Mouse (Mus musculus) megakaryocyte, embryonic 14.5 days (primary cell): ENCODE results near the gene Tyrobp. TPM values are rescaled to one million over a fixed set of nuclear protein-coding genes. Genes with fewer than 3 reads are reported as not detected.
A peak's percentile ranks its signal among the peaks of the same experiment; 100 is the strongest.

Experiments used
- H3K27me3 ChIP-seq: replicated peaks from 2 replicates; pipeline ENCODE3; 2012; ENCODE audit warnings: inconsistent platforms
- H3K36me3 ChIP-seq: replicated peaks from 2 replicates; pipeline ENCODE3; 2012; ENCODE audit warnings: low read length, inconsistent platforms, mixed read lengths
- H3K4me1 ChIP-seq: 2 replicates; pipeline ENCODE4 v1.6.1; 2012; ENCODE audit warnings: inconsistent platforms
- H3K4me3 ChIP-seq: replicated peaks from 2 replicates; pipeline ENCODE3; 2012; ENCODE audit warnings: moderate library complexity, mild to moderate bottlenecking, inconsistent platforms
- H3K9me3 ChIP-seq: 2 replicates; pipeline ENCODE4 v1.6.1; 2012; ENCODE audit warnings: inconsistent platforms
- FLI1 ChIP-seq: IDR thresholded peaks from 2 replicates; pipeline ENCODE4 v1.6.1; 2012; ENCODE audit warnings: low read length, inconsistent platforms, mixed read lengths
- GATA1 ChIP-seq: IDR thresholded peaks from 3 replicates; pipeline ENCODE4 v1.6.1; 2012; ENCODE audit warnings: mixed read lengths, low read length, inconsistent platforms, borderline replicate concordance
- polyA plus RNA-seq: library from polyadenylated mRNA; stranded (reverse); fragments of >175 nt; gene quantifications from 2 replicates; pipeline ENCODE4 v1.2.3, GENCODE M21; 2012; ENCODE audit warnings: low replicate concordance; ENCODE audit not compliant: insufficient read depth

Tyrobp gene
- polyA plus RNA-seq, result 20.9 and 273 TPM in 2 replicates

DNA sequence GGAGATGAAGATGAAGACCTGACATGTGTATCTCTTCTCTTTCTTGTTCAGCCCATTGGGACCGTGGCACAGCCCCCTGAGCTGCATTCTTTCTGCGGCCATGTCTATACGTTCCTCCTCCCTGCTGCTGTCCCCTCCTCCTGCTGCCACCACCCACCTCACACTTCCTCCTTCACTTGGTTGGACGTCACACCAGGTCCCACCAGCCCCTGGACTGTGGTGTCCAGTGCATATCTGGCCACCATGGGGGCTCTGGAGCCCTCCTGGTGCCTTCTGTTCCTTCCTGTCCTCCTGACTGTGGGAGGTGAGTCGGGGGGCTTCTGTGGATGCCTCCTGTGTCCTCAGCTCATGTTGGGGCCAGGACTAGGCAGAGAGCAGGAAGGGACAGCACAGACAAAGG is at the start of gene Tyrobp:
Gene Tyrobp, plus strand, starts transcription at position 165 of the 400 bp plus-strand sequence.
- peaks cover 78% of the 10 kb centered on the region for H3K4me1 ChIP-seq
- TF ChIP-seq FLI1, result no peak
- TF ChIP-seq GATA1, result no peak

DNA sequence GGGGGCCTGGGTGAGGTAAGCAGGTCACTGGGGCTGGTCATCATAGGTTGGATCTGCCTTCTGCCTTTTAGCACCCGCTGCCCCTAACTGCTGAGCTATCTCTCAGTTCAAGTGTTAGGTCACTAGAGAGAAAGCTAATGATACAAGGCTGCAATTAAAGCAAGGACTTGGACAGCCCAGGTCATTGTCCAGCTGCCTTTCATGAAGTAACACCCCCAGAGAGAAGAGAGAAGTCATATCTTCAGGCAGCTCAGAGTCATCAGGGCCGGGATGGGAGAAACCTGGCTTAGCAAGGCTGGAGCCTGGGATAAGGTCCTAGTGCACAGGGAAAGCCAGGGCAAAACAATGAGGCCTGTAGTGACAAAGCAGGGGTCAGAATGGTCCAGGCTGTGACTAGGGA is 46.1 kb upstream of the Tyrobp start:
- peaks cover 70% of the 10 kb centered on the region for H3K27me3 ChIP-seq
- H3K4me1 ChIP-seq, result peaks cover 3% of the 10 kb centered on the region; the same call in 1 of the 2 replicates
- TF ChIP-seq GATA1 (no peak), FLI1 (no peak)
- no peaks in the 10 kb centered on the region for H3K9me3 ChIP-seq
- no peak overlapping the region for H3K4me3 ChIP-seq
- H3K36me3 ChIP-seq, result no peaks in the 10 kb centered on the region

More for the DNA sequence above, at the start of gene Tyrobp:
- Histone ChIP-seq H3K36me3 (no peaks in the 10 kb centered on the region), H3K9me3 (0 out of 2 replicates have a peak, but pooled peaks cover 2% of the 10 kb centered on the region), H3K4me3 (peak within 1 kb of the TSS; percentile 82), H3K27me3 (no peaks in the 10 kb centered on the region)

DNA sequence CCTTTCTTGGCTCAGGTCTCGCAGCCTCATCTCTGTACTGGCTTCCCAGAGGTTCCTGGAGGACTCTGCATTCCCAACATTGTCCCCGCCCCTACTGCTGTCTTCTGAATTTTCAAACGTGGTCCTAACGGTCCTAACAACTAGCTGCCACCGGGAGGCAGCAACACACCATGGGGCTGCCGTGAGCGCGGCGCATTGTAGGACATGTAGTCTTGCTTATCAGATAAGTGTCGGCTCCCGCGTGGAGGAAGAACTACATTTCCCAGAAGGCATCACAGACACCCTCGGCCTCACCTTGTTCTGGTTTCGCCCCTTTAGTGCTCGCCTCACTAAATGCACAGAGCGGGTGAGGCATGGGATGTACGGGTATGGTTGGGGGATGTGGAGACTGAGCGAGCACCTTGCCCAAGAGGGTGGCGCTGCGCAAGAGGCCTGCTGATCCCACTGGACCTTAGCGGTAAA is 40.0 kb upstream of the Tyrobp start:
- no peaks in the 10 kb centered on the region for H3K9me3 ChIP-seq
- peak; percentile 100 for TF ChIP-seq GATA1
- TF ChIP-seq FLI1, result no peak
- peaks cover 13% of the 10 kb centered on the region for H3K4me1 ChIP-seq
- peak overlapping the region; percentile 96 for H3K4me3 ChIP-seq
- H3K36me3 ChIP-seq, result no peaks in the 10 kb centered on the region
- peaks cover 24% of the 10 kb centered on the region for H3K27me3 ChIP-seq

DNA sequence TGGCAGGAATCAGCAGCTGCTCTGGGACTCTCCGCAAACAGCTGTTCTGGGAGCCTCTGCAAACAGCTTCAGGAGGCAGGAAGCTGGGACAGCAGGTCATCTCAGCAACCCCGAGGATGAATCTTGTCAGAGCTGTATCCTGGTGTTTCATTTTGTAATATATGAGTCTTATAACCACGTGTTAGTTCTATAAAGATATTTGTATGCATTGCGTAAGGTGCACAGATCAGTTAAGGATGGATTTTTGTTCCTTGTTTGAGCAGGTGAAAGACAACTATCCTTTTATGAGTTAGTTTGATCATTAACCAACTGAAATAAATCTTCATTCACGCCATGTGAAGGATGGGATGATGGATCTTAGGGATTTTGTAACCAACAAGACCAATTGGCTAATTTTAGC is 33.5 kb upstream of the Tyrobp start:
- no peak overlapping the region for H3K4me3 ChIP-seq
- no peaks in the 10 kb centered on the region for H3K27me3 ChIP-seq
- TF ChIP-seq GATA1 (no peak), FLI1 (no peak)
- no peaks in the 10 kb centered on the region for H3K36me3 ChIP-seq
- peaks cover 6% of the 10 kb centered on the region for H3K9me3 ChIP-seq
- H3K4me1 ChIP-seq, result peaks cover 31% of the 10 kb centered on the region

DNA sequence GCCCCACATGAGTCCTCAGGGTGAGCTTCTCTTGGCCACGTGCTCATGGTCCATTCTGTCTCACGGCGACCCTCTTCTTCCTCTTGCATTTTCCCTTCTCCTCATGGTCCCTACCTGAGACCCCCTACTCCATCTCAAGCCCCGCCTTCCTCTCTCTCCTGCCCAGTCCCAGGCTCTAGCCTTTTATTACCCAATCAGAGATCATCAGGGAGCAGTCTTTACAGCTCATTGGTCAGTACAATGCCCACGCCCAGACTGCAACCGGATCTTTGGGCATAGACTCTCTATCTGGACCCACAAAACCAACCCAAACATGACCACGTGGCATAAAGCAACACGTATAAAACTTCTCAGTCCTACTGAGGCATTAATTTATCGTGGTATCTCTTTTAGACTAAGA is 29.5 kb upstream of the Tyrobp start:
- no peaks in the 10 kb centered on the region for H3K27me3 ChIP-seq
- peaks cover 28% of the 10 kb centered on the region for H3K4me1 ChIP-seq
- H3K9me3 ChIP-seq, result peaks cover 6% of the 10 kb centered on the region
- H3K36me3 ChIP-seq, result no peaks in the 10 kb centered on the region
- TF ChIP-seq GATA1 (no peak), FLI1 (no peak)
- no peak overlapping the region for H3K4me3 ChIP-seq

DNA sequence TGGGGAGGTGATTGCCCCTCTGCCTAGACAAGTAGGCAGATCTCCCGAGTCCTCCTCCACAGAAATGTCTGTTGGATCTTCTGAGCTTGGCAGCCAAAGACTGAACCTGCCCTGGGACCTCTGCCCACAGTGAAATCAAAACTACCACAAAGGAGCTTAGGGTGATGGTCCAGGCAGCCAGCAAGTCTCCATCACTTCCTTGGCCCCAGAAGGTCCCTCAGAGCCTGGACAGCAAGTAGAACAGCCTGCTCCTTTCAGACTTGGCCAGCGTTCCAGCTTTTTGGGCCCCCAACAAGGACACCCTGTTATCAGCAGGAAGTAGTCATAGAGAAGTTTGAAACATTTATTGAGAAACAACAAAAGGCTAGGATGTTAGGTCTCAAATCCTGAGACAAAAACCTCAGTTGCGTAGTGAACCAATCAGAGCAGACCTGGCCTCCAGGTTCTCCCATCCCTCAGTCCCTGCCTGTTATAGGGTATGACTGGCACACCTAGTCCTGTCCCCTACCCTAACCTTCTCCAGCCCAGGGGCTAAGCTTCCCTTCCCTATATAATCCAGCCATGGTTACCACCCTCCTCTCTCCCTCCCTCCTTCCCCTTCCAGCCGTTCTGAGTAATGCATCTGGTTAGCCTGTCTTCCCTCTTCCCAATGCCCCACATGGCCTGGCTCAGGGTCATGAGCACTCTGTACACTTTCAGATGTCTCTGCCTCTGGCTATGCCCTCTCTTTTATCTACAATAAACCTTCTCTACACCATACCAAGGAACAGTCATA is 20.6 kb upstream of the Tyrobp start:
- peak overlapping the region; percentile 67 for H3K4me3 ChIP-seq
- no peaks in the 10 kb centered on the region for H3K27me3 ChIP-seq
- H3K36me3 ChIP-seq, result no peaks in the 10 kb centered on the region
- peaks cover 33% of the 10 kb centered on the region for H3K4me1 ChIP-seq
- no peaks in the 10 kb centered on the region for H3K9me3 ChIP-seq
- TF ChIP-seq GATA1, result no peak
- no peak for TF ChIP-seq FLI1

DNA sequence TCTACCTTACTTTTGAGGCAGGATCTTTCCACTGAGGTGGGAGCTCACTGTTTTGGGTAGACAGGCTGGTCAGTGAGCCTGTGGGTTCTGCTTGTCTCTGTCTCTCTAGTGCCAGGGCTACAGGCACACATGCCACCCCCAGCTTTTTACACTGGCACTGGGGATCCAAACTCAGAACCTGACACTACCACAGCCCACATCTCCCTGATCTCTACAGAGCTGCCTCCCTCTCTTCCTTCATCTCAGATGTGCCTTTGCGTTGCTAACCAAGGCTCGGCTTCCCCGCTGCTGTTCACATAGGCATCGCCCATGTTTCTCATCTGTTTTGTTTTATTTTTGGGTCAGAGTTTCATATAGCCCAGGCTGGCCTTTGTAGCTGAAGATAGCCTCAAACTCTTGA is 19.9 kb upstream of the Tyrobp start:
- H3K4me3 ChIP-seq, result peak overlapping the region; percentile 84
- H3K27me3 ChIP-seq, result no peaks in the 10 kb centered on the region
- H3K4me1 ChIP-seq, result peaks cover 33% of the 10 kb centered on the region
- TF ChIP-seq GATA1 (no peak), FLI1 (no peak)
- H3K36me3 ChIP-seq, result no peaks in the 10 kb centered on the region
- no peaks in the 10 kb centered on the region for H3K9me3 ChIP-seq

DNA sequence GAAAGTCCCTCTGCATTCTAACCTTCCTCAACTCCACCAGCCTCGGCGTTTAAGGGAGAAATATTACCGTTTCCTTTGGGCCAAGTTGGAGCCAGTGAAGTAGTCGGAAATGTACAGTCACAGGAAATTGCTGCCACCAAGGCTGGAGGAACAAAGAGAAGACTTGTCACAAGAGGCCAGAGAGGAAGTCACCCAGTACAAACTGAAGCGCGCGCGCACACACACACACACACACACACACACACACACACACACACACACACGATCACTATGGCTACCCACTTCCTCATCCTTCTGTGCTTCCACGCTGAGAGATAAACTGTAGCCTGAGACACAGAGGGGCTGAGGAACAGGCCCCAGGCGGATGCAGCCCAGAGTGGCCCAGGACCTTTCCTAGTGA is 19.2 kb upstream of the Tyrobp start:
- Histone ChIP-seq H3K9me3 (no peaks in the 10 kb centered on the region), H3K4me1 (peaks cover 33% of the 10 kb centered on the region), H3K4me3 (peak overlapping the region; percentile 84), H3K36me3 (no peaks in the 10 kb centered on the region), H3K27me3 (no peaks in the 10 kb centered on the region)
- no peak for TF ChIP-seq FLI1
- TF ChIP-seq GATA1, result no peak

DNA sequence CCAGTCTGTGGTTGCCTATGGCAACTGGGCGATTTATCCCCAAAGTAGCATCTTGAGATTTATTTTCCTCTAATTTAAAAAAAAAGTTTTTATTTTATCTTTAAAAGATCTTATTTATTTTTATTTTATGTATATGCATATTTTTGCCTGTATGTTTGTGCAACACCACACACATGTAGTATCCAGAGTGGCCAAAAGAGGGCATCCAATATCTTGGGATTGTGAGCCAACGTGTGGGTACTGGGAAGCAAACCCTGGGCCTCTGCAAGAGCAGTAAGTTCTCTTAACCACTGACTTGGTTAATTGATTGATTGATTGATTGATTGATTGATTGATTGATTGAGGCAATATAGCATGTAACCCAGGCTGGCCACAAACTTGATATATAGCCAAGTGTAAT is 18.7 kb upstream of the Tyrobp start:
- TF ChIP-seq GATA1, result no peak
- TF ChIP-seq FLI1, result no peak
- Histone ChIP-seq H3K36me3 (no peaks in the 10 kb centered on the region), H3K9me3 (no peaks in the 10 kb centered on the region), H3K27me3 (no peaks in the 10 kb centered on the region), H3K4me3 (peak overlapping the region; percentile 83), H3K4me1 (peaks cover 36% of the 10 kb centered on the region)

DNA sequence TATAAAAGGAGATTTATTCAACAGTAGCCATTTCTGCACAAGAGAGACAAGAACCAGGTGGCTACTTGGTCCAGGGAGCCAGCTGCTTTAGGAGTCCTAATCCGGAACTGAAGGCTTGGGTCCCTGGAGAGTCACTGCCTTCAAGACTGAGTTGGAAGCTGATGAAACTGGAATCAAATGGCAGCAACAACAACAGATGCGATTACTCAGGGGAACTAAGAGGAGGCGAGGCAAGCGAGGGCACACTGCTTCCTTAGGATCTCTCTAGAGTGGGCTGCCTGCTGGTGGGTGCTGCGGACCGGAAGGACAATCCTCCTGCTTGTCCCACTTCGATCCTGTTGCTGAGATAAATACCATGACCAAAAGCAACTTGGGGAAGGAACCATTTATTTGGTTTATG is 13.9 kb upstream of the Tyrobp start:
- H3K27me3 ChIP-seq, result no peaks in the 10 kb centered on the region
- TF ChIP-seq GATA1 (no peak), FLI1 (no peak)
- no peak overlapping the region for H3K4me3 ChIP-seq
- no peaks in the 10 kb centered on the region for H3K36me3 ChIP-seq
- no peaks in the 10 kb centered on the region for H3K9me3 ChIP-seq
- peaks cover 19% of the 10 kb centered on the region for H3K4me1 ChIP-seq

DNA sequence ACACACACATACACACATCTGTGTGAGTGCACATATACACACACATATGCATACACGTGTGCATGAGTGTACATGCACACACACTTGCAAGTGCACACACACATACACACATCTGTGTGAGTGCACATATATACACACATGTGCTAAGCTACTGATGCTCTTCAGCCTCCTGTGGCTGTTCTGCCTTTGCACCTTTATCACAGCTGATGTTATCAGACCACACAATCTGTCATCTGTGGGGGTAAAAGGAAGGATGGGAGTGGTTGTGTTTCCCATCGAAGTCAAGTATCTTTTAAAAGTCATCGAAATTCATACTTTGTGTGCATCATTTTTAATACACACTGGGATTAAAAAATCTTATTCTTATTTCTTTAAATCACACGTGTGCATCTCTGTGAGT is 11.2 kb upstream of the Tyrobp start:
- peaks cover 13% of the 10 kb centered on the region for H3K4me1 ChIP-seq

More for the DNA sequence above, 11.2 kb upstream of the Tyrobp start:
- TF ChIP-seq FLI1 (no peak), GATA1 (no peak)
- no peaks in the 10 kb centered on the region for H3K36me3 ChIP-seq
- no peaks in the 10 kb centered on the region for H3K27me3 ChIP-seq
- peaks cover 6% of the 10 kb centered on the region for H3K9me3 ChIP-seq
- H3K4me3 ChIP-seq, result no peak overlapping the region
